Mouse (Mus musculus) cerebellum, adult 11-12 months (tissue): ENCODE measurements around the gene Rin2.
A peak's percentile ranks its signal among the peaks of the same experiment; 100 is the strongest.
"Not testable (repeated sequence)": the region's sequence is repeated elsewhere in the genome, so short reads cannot be mapped to it uniquely, and the experiment has no call there.

Source experiments
- DNase-seq: peaks from one replicate; pipeline ENCODE4 v3.0.0; 2022

Gene Rin2

GRCm38 (mm10) chr2:145684891-145685290 is 9.9 kb downstream of the Rin2 start:
- no peak for DNase-seq

DNA sequence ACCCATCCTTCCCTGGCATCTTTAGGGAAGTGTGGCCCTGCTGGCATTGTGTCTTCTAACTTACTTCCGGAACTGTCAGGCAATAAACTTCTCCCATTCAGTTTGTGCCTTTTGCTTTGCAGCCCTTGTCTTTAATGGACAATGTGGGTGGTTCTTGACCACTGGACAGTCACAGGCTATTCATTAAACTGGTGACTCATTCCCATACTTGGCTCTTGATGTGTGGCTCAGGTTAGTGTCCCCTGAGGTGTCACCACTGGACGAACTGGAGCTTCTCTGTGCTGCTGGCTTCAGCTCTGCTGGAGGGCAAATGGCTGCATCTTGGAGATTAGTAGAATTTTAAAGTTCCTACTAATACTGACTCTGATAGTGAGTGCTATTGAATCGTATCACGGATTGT is 11.0 kb downstream of the Rin2 start:
- no peak for DNase-seq

DNA sequence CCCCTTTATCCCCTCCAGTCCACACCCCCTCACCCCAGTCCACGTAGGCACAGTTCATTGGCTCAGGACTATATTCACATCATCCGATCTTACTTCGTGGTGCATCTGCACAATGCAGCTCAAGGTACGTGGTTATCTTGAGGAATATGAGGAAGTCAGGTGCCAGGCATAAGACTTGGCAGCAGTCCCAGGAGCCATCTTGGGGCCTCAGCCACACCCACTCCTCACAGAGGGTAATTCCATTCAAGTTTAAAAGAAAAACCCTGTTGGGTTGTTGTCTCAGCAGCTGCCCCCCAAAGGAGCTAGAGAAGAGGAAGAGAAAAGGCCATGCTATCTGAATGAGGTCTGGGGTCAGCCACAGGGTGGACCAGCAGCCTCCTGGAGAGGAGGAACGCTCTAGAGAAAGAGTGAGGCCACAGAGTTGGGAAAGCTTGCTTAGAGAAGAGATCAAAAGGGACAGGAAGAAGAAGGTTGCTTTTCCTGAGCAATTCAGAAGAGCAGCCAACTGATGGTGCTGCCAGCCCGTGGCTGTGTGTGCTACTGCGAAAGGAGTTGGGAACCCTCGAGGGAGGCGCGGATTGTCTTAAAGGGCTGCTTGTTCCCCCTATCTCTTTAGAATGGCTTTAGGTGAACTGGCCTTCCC is 16.5 kb downstream of the Rin2 start:
- no peak for DNase-seq

DNA sequence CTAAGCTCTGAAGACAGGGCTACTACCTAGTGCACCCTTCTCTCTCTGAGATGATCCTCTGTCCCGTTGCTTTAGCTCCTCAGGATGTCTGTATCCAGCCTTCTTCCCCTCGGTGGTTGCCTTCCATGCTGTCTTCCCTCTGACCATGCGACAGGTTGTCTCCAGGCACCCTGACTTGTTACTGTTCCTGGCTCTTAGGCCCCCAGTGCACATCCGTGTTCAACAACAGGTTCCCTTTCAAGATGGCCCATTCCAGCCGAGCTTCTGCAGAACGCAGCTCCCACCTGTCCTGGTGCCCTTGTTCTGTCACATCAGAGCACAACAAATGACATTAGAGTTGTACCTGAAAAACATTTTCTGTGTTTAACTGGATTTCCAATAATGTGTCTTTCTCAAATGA is 22.1 kb downstream of the Rin2 start:
- no peak for DNase-seq

- DNase-seq: peak; percentile 28
Measured at GRCm38 (mm10) chr2:145699414-145700071, 24.5 kb downstream of the Rin2 start.

DNA sequence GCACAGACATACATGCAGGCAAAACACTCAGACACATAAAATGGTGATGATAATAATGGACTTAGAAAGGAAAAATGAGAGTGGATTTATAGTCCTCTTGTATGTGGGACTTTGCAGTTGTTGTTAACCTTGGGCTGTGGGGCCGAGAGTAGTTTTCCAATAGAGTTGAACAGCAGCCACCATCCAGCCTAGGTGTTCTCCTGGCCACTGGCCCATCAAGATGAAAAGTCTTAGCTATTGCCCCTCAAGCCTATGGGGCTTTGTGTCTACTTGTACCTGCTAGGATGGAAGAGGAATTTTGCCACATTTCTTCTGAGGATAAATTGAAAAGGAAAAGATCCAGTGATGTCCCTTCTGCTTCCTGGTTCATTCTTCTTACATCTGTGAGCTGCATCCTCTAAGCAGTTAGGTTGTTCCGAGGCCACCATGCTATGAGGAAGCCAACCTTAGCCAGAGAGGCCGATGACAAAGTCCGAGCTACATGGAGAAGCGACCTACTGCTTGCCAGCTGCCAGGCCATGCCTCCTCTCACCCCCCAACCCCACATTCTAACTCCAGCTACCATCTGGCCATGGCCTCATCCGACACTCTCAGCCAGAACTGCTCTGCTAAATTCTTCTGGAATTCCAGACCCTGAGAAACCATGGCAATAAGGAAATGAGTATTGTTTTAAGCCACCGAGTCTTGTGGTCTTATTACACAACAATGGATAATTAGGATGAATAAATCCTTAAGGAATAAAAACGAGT is 25.4 kb downstream of the Rin2 start:
- DNase-seq: no peak

GRCm38 (mm10) chr2:145701605-145702335 is 26.8 kb downstream of the Rin2 start:
- no peak for DNase-seq

GRCm38 (mm10) chr2:145704738-145705137 is 29.7 kb downstream of the Rin2 start:
- DNase-seq: no peak

- DNase-seq: no peak
Measured at GRCm38 (mm10) chr2:145709727-145710389, 34.8 kb downstream of the Rin2 start.

DNA sequence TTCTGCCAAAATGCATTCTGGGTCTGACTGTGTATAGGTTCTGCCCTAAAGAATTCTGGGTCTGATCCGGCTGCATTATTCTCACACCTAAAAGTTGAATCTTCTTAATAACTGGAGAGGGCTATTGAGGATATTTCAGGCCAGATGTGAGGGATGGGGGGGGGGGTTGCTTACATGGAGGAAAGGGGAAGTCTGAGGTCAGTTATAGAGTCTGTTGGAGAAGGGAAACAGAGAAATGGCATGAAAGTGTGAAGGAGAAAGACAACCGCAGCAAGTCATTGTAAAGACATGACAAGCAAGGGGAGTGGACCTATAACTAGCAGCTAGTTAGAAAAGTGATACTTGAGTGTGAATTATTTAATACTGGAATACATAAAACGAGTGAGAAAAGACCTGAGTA is 36.5 kb downstream of the Rin2 start:
- DNase-seq: no peak

- DNase-seq: no peak
Measured at GRCm38 (mm10) chr2:145712026-145712425, 37.0 kb downstream of the Rin2 start.

- DNase-seq: no peak
Measured at GRCm38 (mm10) chr2:145717539-145717938, 42.5 kb downstream of the Rin2 start.

- DNase-seq: no peak
Measured at GRCm38 (mm10) chr2:145718624-145719183, 43.7 kb downstream of the Rin2 start.

DNA sequence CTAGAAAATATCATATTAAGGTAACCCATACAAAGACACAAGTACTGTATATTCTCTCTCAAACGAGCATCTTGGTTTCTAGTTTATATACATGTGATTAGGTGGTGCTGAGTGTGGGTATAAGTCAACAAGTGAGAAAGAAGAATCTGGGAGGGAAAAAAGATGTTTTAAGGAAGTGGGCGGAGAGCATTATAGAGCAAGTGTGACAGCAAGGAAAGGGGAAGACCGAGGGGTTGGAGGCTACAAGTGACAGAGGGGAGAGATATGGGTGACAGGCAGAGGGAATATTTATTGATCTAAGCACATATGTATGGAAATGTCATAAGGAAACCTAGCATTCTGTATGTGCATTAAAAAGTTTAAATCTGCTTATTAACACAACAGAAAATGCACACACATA is 45.1 kb downstream of the Rin2 start:
- no peak for DNase-seq

GRCm38 (mm10) chr2:145720743-145721142 is 45.7 kb downstream of the Rin2 start:
- no peak for DNase-seq

- DNase-seq: not testable (repeated sequence)
Measured at GRCm38 (mm10) chr2:145722304-145722703, 47.3 kb downstream of the Rin2 start.

DNA sequence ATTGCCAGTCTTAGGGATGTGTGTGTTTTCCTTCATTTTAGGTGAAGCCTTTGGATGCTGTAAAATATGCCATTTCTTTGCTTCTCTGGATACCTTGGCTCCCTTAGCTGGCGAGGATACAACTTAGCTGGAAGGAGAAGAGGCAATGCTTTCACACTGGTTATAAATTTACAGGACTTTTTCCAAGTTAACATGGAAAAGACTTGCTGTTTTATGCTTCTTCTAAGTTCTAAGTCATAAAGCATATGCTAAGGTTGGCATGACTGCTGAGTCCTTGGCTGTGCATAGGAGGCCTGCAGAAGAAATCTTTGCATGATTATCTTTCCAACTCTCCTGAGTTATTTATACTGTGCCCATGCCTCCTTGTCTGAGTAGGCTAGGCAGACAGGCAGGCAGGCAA is 49.3 kb downstream of the Rin2 start:
- DNase-seq: no peak

GRCm38 (mm10) chr2:145729414-145729813 is 54.4 kb downstream of the Rin2 start:
- DNase-seq: no peak

DNA sequence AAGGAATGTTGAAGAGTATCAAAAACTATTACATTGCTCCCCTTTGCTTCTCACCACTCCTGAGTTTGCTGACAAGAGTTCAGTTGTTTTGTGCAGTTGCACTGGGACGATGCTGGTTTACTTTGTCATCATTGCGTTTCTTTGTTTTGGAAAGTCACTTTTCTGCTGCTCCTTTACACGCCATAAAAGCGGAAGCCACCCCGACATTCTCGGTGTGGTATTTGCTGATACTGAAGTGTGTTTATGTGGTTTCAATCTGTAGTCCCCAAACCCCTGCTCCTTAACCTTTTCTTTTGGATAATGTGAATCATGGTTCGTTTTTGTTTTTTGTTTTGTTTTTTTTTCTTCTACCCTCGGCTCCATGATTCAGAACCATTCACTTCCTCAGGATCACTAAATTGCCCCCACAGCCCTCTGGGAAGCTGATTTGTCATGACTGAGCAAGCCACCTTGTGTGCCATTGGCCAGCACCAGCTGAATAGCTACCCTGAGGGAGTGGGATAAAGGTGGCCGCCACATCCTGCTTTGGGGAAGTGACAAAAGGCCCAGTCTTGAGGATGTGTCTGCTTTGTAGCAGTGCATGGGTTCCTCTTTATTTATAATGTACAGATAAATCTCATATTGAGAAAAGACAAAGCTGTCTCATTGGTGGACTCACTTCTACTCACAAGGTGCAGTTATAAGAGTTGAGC is 55.3 kb downstream of the Rin2 start:
- no peak for DNase-seq

- no peak for DNase-seq
Measured at GRCm38 (mm10) chr2:145730905-145731304, 55.9 kb downstream of the Rin2 start.

- DNase-seq: no peak
Measured at GRCm38 (mm10) chr2:145735079-145735478, 60.1 kb downstream of the Rin2 start.

- no peak for DNase-seq
Measured at GRCm38 (mm10) chr2:145736543-145736942, 61.5 kb downstream of the Rin2 start.
